ENCODE assay signal across 15 mouse cellular contexts in the genomic region with DNA sequence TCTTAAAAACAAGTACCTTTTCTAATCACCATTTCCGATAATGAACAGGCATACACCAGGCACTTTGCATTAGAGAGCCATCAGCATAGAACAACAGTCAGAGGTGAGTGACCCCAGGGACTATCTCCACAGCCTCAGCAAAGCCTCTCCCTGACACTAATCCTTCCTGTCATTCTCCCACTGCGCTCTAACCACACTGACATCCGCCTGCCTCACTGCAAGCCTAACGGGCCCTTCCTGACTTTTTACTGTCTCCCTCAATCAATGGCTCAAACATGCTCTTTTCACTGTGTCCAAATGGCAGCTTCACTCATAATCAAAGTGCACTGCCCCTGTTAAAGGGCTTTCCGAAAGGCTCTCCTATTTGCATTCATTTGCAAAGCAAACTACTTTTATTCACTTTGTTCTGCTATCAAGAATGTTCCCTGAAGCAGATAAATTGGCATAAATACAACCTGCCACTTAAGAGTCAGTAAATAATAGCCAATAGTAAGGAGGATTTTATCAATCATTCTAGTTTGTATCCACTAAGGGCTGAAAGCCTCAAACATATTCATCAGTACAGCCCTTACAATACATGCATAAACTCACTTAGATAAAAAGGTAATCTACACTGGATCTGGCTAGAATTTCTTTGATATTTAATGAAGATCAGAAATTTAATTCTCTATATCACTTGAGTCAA.
DNase-seq lines count a peak whose midpoint lies in the region; ATAC-seq and TF ChIP-seq lines count a peak whose summit lies in the region.
"Had no signal": no experiment of that assay in that cellular context is flagged by ENCODE, and none has a peak within 500 bp of the region (broad histone marks: within the 10 kb centered on the region; RNA-seq: fewer than 3 reads in every experiment).

No protein-coding gene starts in this region.

- 2% methylated on average over 5 of the region's 5 CpGs for WGBS in midbrain, embryonic 10.5 days
- 10% methylated on average over 5 of the region's 5 CpGs for WGBS in midbrain, postnatal 0 days
- 2% methylated on average over 5 of the region's 5 CpGs for WGBS in forebrain, embryonic 15.5 days
- 3% methylated on average over 5 of the region's 5 CpGs for WGBS in midbrain, embryonic 12.5 days
- 38% methylated on average over 5 of the region's 5 CpGs for WGBS in intestine, postnatal 0 days

- no peaks in the 10 kb centered on the region for H3K9me3 ChIP-seq in midbrain, embryonic 10.5 days (replicated peaks)
- no peaks in the 10 kb centered on the region for H3K9me3 ChIP-seq in midbrain, postnatal 0 days (ENCODE audit: low read length)
- H3K9me3 ChIP-seq in forebrain, embryonic 15.5 days: no peaks in the 10 kb centered on the region
- no peaks in the 10 kb centered on the region for H3K9me3 ChIP-seq in midbrain, embryonic 12.5 days
- no peaks in the 10 kb centered on the region for H3K9me3 ChIP-seq in intestine, postnatal 0 days (ENCODE audit: control insufficient read depth)
- H3K9me3 ChIP-seq: embryonic facial prominence, embryonic 13.5 days; limb, embryonic 13.5 days had no signal

- H3K9ac ChIP-seq in midbrain, postnatal 0 days (replicated peaks; ENCODE audit: low read length, poor library complexity, severe bottlenecking): no peak overlapping the region
- no peak overlapping the region for H3K9ac ChIP-seq in forebrain, embryonic 15.5 days (replicated peaks)
- H3K9ac ChIP-seq in midbrain, embryonic 12.5 days (replicated peaks): no peak overlapping the region
- no peak overlapping the region for H3K9ac ChIP-seq in intestine, postnatal 0 days (ENCODE audit: low read depth, low read length)
- H3K9ac ChIP-seq: embryonic facial prominence, embryonic 13.5 days; limb, embryonic 13.5 days; lung, embryonic 14.5 days had no signal

- H3K36me3 ChIP-seq in midbrain, embryonic 10.5 days: no peaks in the 10 kb centered on the region
- no peaks in the 10 kb centered on the region for H3K36me3 ChIP-seq in midbrain, postnatal 0 days (ENCODE audit: insufficient read depth, low read length)
- peaks cover 3% of the 10 kb centered on the region; the same call in 1 of the 2 replicates for H3K36me3 ChIP-seq in forebrain, embryonic 15.5 days
- H3K36me3 ChIP-seq in midbrain, embryonic 12.5 days: no peaks in the 10 kb centered on the region
- 0 out of 2 replicates have a peak, but pooled peaks cover 3% of the 10 kb centered on the region for H3K36me3 ChIP-seq in intestine, postnatal 0 days (ENCODE audit: control insufficient read depth, insufficient read depth)
- H3K36me3 ChIP-seq: embryonic facial prominence, embryonic 13.5 days; limb, embryonic 13.5 days had no signal

- peak; percentile 63 for DNase-seq in midbrain, embryonic 10.5 days (ENCODE audit: low spot score)
- DNase-seq in midbrain, postnatal 0 days (ENCODE audit: low spot score): no peak
- DNase-seq in thymus, postnatal 14 days: no peak
- no peak for DNase-seq in cerebellum, postnatal 14 days
- DNase-seq: adrenal gland, postnatal 10 days; cerebellum, adult 11 months; kidney, postnatal 10 days; layer of hippocampus, postnatal 36 days; lung, embryonic 14.5 days; right cerebral cortex, postnatal 14 days had no signal

- no peak overlapping the region for H3K4me2 ChIP-seq in midbrain, postnatal 0 days (ENCODE audit: low read depth, low read length, poor library complexity, severe bottlenecking)
- H3K4me2 ChIP-seq in forebrain, embryonic 15.5 days (replicated peaks): 0 out of 2 replicates have a peak overlapping the region, but pooled peaks have one; percentile 3
- H3K4me2 ChIP-seq in midbrain, embryonic 12.5 days (replicated peaks): 0 out of 2 replicates have a peak overlapping the region, but pooled peaks have one; percentile 6
- H3K4me2 ChIP-seq in intestine, postnatal 0 days (replicated peaks; ENCODE audit: low read depth): no peak overlapping the region
- H3K4me2 ChIP-seq: embryonic facial prominence, embryonic 13.5 days; limb, embryonic 13.5 days; lung, embryonic 14.5 days had no signal

- no peaks in the 10 kb centered on the region for H3K27me3 ChIP-seq in midbrain, embryonic 10.5 days (ENCODE audit: low read depth, poor library complexity, severe bottlenecking)
- no peaks in the 10 kb centered on the region for H3K27me3 ChIP-seq in midbrain, postnatal 0 days (ENCODE audit: insufficient read depth, low read length)
- H3K27me3 ChIP-seq in forebrain, embryonic 15.5 days: no peaks in the 10 kb centered on the region
- H3K27me3 ChIP-seq in midbrain, embryonic 12.5 days: no peaks in the 10 kb centered on the region
- no peaks in the 10 kb centered on the region for H3K27me3 ChIP-seq in intestine, postnatal 0 days (replicated peaks; ENCODE audit: control insufficient read depth, insufficient read depth, low read length)
- H3K27me3 ChIP-seq: embryonic facial prominence, embryonic 13.5 days; limb, embryonic 13.5 days had no signal

- no peak for ATAC-seq in midbrain, postnatal 0 days (ENCODE audit: low FRiP score)
- peak; percentile 35; the same call in 1 of the 2 replicates for ATAC-seq in forebrain, embryonic 15.5 days (replicated peaks)
- ATAC-seq in midbrain, embryonic 12.5 days (ENCODE audit: low FRiP score, low read depth): peak; percentile 93
- ATAC-seq in intestine, postnatal 0 days: no peak

- H3K4me1 ChIP-seq in midbrain, embryonic 10.5 days: peaks cover 50% of the 10 kb centered on the region
- no peaks in the 10 kb centered on the region for H3K4me1 ChIP-seq in midbrain, postnatal 0 days (ENCODE audit: insufficient read depth, low read length)
- H3K4me1 ChIP-seq in forebrain, embryonic 15.5 days: peaks cover 13% of the 10 kb centered on the region
- peaks cover 18% of the 10 kb centered on the region for H3K4me1 ChIP-seq in midbrain, embryonic 12.5 days
- no peaks in the 10 kb centered on the region for H3K4me1 ChIP-seq in intestine, postnatal 0 days (replicated peaks; ENCODE audit: control insufficient read depth, insufficient read depth, low read length)

- H3K27ac ChIP-seq in midbrain, embryonic 10.5 days (replicated peaks): 0 out of 2 replicates have a peak overlapping the region, but pooled peaks have one; percentile 46
- H3K27ac ChIP-seq in midbrain, postnatal 0 days (ENCODE audit: low read depth, low read length): no peak overlapping the region
- H3K27ac ChIP-seq in forebrain, embryonic 15.5 days (replicated peaks): 0 out of 2 replicates have a peak overlapping the region, but pooled peaks have one; percentile 19
- H3K27ac ChIP-seq in midbrain, embryonic 12.5 days (replicated peaks): peak overlapping the region; percentile 42
- no peak overlapping the region for H3K27ac ChIP-seq in intestine, postnatal 0 days (ENCODE audit: low read depth, low read length)
- H3K27ac ChIP-seq: embryonic facial prominence, embryonic 13.5 days; limb, embryonic 13.5 days had no signal

- H3K4me3 ChIP-seq in midbrain, embryonic 10.5 days: no peak overlapping the region
- H3K4me3 ChIP-seq in midbrain, postnatal 0 days (ENCODE audit: low read depth, low read length): no peak overlapping the region
- H3K4me3 ChIP-seq in forebrain, embryonic 15.5 days: no peak overlapping the region
- H3K4me3 ChIP-seq in midbrain, embryonic 12.5 days: no peak overlapping the region
- no peak overlapping the region for H3K4me3 ChIP-seq in intestine, postnatal 0 days (ENCODE audit: low read depth, low read length)
- H3K4me3 ChIP-seq: embryonic facial prominence, embryonic 13.5 days; limb, embryonic 13.5 days had no signal

- TF ChIP-seq CTCF in midbrain, postnatal 0 days (IDR thresholded peaks at IDR 0.05): no peak
- TF ChIP-seq CTCF in intestine, postnatal 0 days (IDR thresholded peaks at IDR 0.05; ENCODE audit: low read depth): no peak

Comparison
In these comparisons a context has a peak if more than half of its experiments do, and no peak if none do; other contexts are left out.
1. H3K27ac ChIP-seq: peak in midbrain, embryonic 10.5 days (single experiment), forebrain, embryonic 15.5 days (single experiment) and midbrain, embryonic 12.5 days (single experiment); none in midbrain, postnatal 0 days (single experiment) and intestine, postnatal 0 days (single experiment).
2. ATAC-seq: peak in forebrain, embryonic 15.5 days (single experiment) and midbrain, embryonic 12.5 days (single experiment); none in midbrain, postnatal 0 days (single experiment) and intestine, postnatal 0 days (single experiment).
3. H3K4me2 ChIP-seq: peak in forebrain, embryonic 15.5 days (single experiment) and midbrain, embryonic 12.5 days (single experiment); none in midbrain, postnatal 0 days (single experiment) and intestine, postnatal 0 days (single experiment).